29 mouse cellular contexts compared by ENCODE assay signal in genomic region chr17:69736379-69737096, GRCm38 (mm10).
DNase-seq lines count a peak whose midpoint lies in the region; ATAC-seq lines count a peak whose summit lies in the region.
"Had no signal": no experiment of that assay in that cellular context is flagged by ENCODE, and none has a peak within 500 bp of the region (broad histone marks: within the 10 kb centered on the region; RNA-seq: fewer than 3 reads in every experiment).

No protein-coding gene starts in this region.

- no peak overlapping the region for H3K4me3 ChIP-seq in forebrain, embryonic 13.5 days
- H3K4me3 ChIP-seq in forebrain, embryonic 10.5 days, result no peak overlapping the region
- no peak overlapping the region for H3K4me3 ChIP-seq in hindbrain, embryonic 16.5 days (ENCODE audit: low read length)
- H3K4me3 ChIP-seq in hindbrain, embryonic 10.5 days, result no peak overlapping the region
- no peak overlapping the region for H3K4me3 ChIP-seq in neural tube, embryonic 15.5 days (replicated peaks)
- no peak overlapping the region for H3K4me3 ChIP-seq in midbrain, embryonic 13.5 days (replicated peaks)
- H3K4me3 ChIP-seq: embryonic facial prominence, embryonic 13.5 days; erythroblast, embryonic 14.5 days; intestine, embryonic 15.5 days; left cerebral cortex, adult 2 months; liver, embryonic 12.5 days; midbrain, embryonic 12.5 days had no signal

- WGBS in forebrain, embryonic 13.5 days, result 59% methylated on average over 4 of the region's 4 CpGs
- WGBS in forebrain, embryonic 10.5 days, result 83% methylated on average over 4 of the region's 4 CpGs
- 68% methylated on average over 4 of the region's 4 CpGs for WGBS in hindbrain, embryonic 16.5 days
- WGBS in hindbrain, embryonic 10.5 days, result 78% methylated on average over 4 of the region's 4 CpGs
- WGBS in neural tube, embryonic 15.5 days, result 37% methylated on average over 4 of the region's 4 CpGs
- WGBS in midbrain, embryonic 13.5 days, result 76% methylated on average over 4 of the region's 4 CpGs

- H3K9me3 ChIP-seq in forebrain, embryonic 13.5 days (replicated peaks), result 0 out of 2 replicates have a peak, but pooled peaks cover 3% of the 10 kb centered on the region
- no peaks in the 10 kb centered on the region for H3K9me3 ChIP-seq in forebrain, embryonic 10.5 days
- no peaks in the 10 kb centered on the region for H3K9me3 ChIP-seq in hindbrain, embryonic 16.5 days (ENCODE audit: control insufficient read depth, low read length)
- no peaks in the 10 kb centered on the region for H3K9me3 ChIP-seq in hindbrain, embryonic 10.5 days
- no peaks in the 10 kb centered on the region for H3K9me3 ChIP-seq in neural tube, embryonic 15.5 days (replicated peaks)
- H3K9me3 ChIP-seq in midbrain, embryonic 13.5 days, result no peaks in the 10 kb centered on the region
- H3K9me3 ChIP-seq: embryonic facial prominence, embryonic 13.5 days; intestine, embryonic 15.5 days; midbrain, embryonic 12.5 days had no signal

- H3K4me2 ChIP-seq in forebrain, embryonic 13.5 days, result no peak overlapping the region
- H3K4me2 ChIP-seq in hindbrain, embryonic 16.5 days (ENCODE audit: low read length), result no peak overlapping the region
- no peak overlapping the region for H3K4me2 ChIP-seq in neural tube, embryonic 15.5 days
- H3K4me2 ChIP-seq in midbrain, embryonic 13.5 days (replicated peaks), result no peak overlapping the region
- H3K4me2 ChIP-seq: embryonic facial prominence, embryonic 13.5 days; intestine, embryonic 15.5 days; liver, embryonic 12.5 days; midbrain, embryonic 12.5 days had no signal

- DNase-seq in forebrain, embryonic 10.5 days (ENCODE audit: extremely low spot score, low spot score), result no peak
- no peak for DNase-seq in hindbrain, embryonic 10.5 days (ENCODE audit: low spot score)
- DNase-seq in left cerebral cortex, postnatal 25 days (ENCODE audit: low spot score in 2 of 2), result peak; percentile 3 to 25
- no peak for DNase-seq in left cerebral cortex, postnatal 36 days (ENCODE audit: low spot score in 2 of 2)
- DNase-seq: adrenal gland, postnatal 10 days; cerebellum, adult 18-20 months; cerebellum, postnatal 10 days; gastrocnemius, postnatal 10 days; heart, postnatal 14 days; kidney, adult 2 months; left cerebral cortex, postnatal 4 days; liver, postnatal 0 days; lung, postnatal 36 days; right cerebral cortex, adult 18-20 months; spleen, adult 18-20 months; thymus, adult 18-20 months; thymus, postnatal 25 days had no signal

- H3K4me1 ChIP-seq in forebrain, embryonic 13.5 days, result no peaks in the 10 kb centered on the region
- H3K4me1 ChIP-seq in forebrain, embryonic 10.5 days, result no peaks in the 10 kb centered on the region
- H3K4me1 ChIP-seq in hindbrain, embryonic 16.5 days (ENCODE audit: control insufficient read depth, insufficient read depth, low read depth, low read length), result no peaks in the 10 kb centered on the region
- H3K4me1 ChIP-seq in hindbrain, embryonic 10.5 days (replicated peaks), result no peaks in the 10 kb centered on the region
- 0 out of 2 replicates have a peak, but pooled peaks cover 4% of the 10 kb centered on the region for H3K4me1 ChIP-seq in neural tube, embryonic 15.5 days
- no peaks in the 10 kb centered on the region for H3K4me1 ChIP-seq in midbrain, embryonic 13.5 days (replicated peaks)
- H3K4me1 ChIP-seq: embryonic facial prominence, embryonic 13.5 days; intestine, embryonic 15.5 days; liver, embryonic 12.5 days; midbrain, embryonic 12.5 days had no signal

- H3K9ac ChIP-seq in forebrain, embryonic 13.5 days, result no peak overlapping the region
- no peak overlapping the region for H3K9ac ChIP-seq in hindbrain, embryonic 16.5 days (ENCODE audit: low read depth, low read length)
- H3K9ac ChIP-seq in neural tube, embryonic 15.5 days (replicated peaks), result no peak overlapping the region
- no peak overlapping the region for H3K9ac ChIP-seq in midbrain, embryonic 13.5 days (replicated peaks)
- H3K9ac ChIP-seq: embryonic facial prominence, embryonic 13.5 days; intestine, embryonic 15.5 days; liver, embryonic 12.5 days; liver, postnatal 0 days; midbrain, embryonic 12.5 days had no signal

- intact Hi-C loops in left cerebral cortex, postnatal 25 days (cut with DNase I), result no loop called here
- intact Hi-C loops in left cerebral cortex, postnatal 36 days (cut with DNase I), result no loop called here

- peak; percentile 82 for ATAC-seq in forebrain, embryonic 13.5 days
- 0 out of 2 replicates have a peak, but pooled peaks have one; percentile 34 for ATAC-seq in hindbrain, embryonic 16.5 days
- ATAC-seq in neural tube, embryonic 15.5 days (ENCODE audit: low FRiP score), result peak; percentile 61
- no peak for ATAC-seq in midbrain, embryonic 13.5 days
- ATAC-seq: hindbrain, postnatal 0 days; intestine, embryonic 15.5 days; liver, embryonic 12.5 days; liver, postnatal 0 days had no signal

- H3K27me3 ChIP-seq in forebrain, embryonic 13.5 days, result no peaks in the 10 kb centered on the region
- no peaks in the 10 kb centered on the region for H3K27me3 ChIP-seq in forebrain, embryonic 10.5 days (ENCODE audit: poor library complexity, severe bottlenecking)
- H3K27me3 ChIP-seq in hindbrain, embryonic 16.5 days (replicated peaks; ENCODE audit: control insufficient read depth, insufficient read depth, low read length), result no peaks in the 10 kb centered on the region
- no peaks in the 10 kb centered on the region for H3K27me3 ChIP-seq in hindbrain, embryonic 10.5 days (ENCODE audit: insufficient read depth, poor library complexity, severe bottlenecking)
- H3K27me3 ChIP-seq in neural tube, embryonic 15.5 days (replicated peaks), result no peaks in the 10 kb centered on the region
- no peaks in the 10 kb centered on the region for H3K27me3 ChIP-seq in midbrain, embryonic 13.5 days
- H3K27me3 ChIP-seq: embryonic facial prominence, embryonic 13.5 days; intestine, embryonic 15.5 days; liver, embryonic 12.5 days; midbrain, embryonic 12.5 days had no signal

- H3K36me3 ChIP-seq in forebrain, embryonic 13.5 days (ENCODE audit: poor library complexity, severe bottlenecking), result no peaks in the 10 kb centered on the region
- no peaks in the 10 kb centered on the region for H3K36me3 ChIP-seq in forebrain, embryonic 10.5 days (replicated peaks)
- H3K36me3 ChIP-seq in hindbrain, embryonic 16.5 days (ENCODE audit: control insufficient read depth, insufficient read depth, low read length), result no peaks in the 10 kb centered on the region
- H3K36me3 ChIP-seq in hindbrain, embryonic 10.5 days, result no peaks in the 10 kb centered on the region
- H3K36me3 ChIP-seq in neural tube, embryonic 15.5 days, result no peaks in the 10 kb centered on the region
- no peaks in the 10 kb centered on the region for H3K36me3 ChIP-seq in midbrain, embryonic 13.5 days
- H3K36me3 ChIP-seq: embryonic facial prominence, embryonic 13.5 days; G1E; intestine, embryonic 15.5 days; liver, embryonic 12.5 days; midbrain, embryonic 12.5 days had no signal

- no peak overlapping the region; the same call in 1 of the 2 replicates for H3K27ac ChIP-seq in forebrain, embryonic 13.5 days
- H3K27ac ChIP-seq in forebrain, embryonic 10.5 days, result no peak overlapping the region
- no peak overlapping the region for H3K27ac ChIP-seq in hindbrain, embryonic 16.5 days (ENCODE audit: low read depth, low read length)
- no peak overlapping the region for H3K27ac ChIP-seq in hindbrain, embryonic 10.5 days
- peak overlapping the region; percentile 30; the same call in 1 of the 2 replicates for H3K27ac ChIP-seq in neural tube, embryonic 15.5 days (replicated peaks)
- H3K27ac ChIP-seq in midbrain, embryonic 13.5 days, result no peak overlapping the region
- H3K27ac ChIP-seq: embryonic facial prominence, embryonic 13.5 days; hindbrain, postnatal 0 days; intestine, embryonic 15.5 days; left cerebral cortex, adult 2 months; liver, embryonic 12.5 days; midbrain, embryonic 12.5 days had no signal

Comparison
In these comparisons a context has a peak if more than half of its experiments do, and no peak if none do; other contexts are left out.
1. DNase-seq: peak in left cerebral cortex, postnatal 25 days (2 of 2); none in forebrain, embryonic 10.5 days (single experiment), hindbrain, embryonic 10.5 days (single experiment) and left cerebral cortex, postnatal 36 days (0 of 2).